Mouse (Mus musculus): ENCODE results near the gene Sult3a2. TPM values are rescaled to one million over a fixed set of nuclear protein-coding genes. Genes with fewer than 3 reads are reported as not detected.
"Not testable (repeated sequence)": the region's sequence is repeated elsewhere in the genome, so short reads cannot be mapped to it uniquely, and the experiment has no call there.

Gene Sult3a2
- polyA plus RNA-seq, 2 experiments, result not detected

DNA sequence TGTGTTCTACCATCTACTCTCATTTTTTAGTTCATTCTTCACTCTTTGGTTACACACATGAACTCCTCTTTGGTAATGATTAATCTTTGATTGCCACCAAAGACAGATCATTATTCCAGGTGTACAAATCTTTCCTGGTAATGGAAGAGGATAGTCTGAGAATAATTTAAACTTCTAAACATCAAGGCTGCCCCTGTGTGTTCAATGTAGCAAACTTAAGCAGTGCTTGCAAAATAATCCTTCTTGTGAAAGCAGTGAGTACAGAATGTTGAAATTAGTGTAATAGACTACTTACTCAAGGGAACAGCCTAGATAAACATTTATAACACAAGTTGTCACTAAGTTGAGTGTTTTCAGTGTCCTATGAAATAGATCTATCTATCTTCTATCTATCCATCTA is 1.0 kb upstream of the Sult3a2 start:
- no peaks in the 10 kb centered on the region for H3K9me3 ChIP-seq (ENCODE audit: control insufficient read depth, low read length)
- ATAC-seq (ENCODE audit: low FRiP score, low read depth) (no peak), DNase-seq (ENCODE audit: low spot score) (no peak)

DNA sequence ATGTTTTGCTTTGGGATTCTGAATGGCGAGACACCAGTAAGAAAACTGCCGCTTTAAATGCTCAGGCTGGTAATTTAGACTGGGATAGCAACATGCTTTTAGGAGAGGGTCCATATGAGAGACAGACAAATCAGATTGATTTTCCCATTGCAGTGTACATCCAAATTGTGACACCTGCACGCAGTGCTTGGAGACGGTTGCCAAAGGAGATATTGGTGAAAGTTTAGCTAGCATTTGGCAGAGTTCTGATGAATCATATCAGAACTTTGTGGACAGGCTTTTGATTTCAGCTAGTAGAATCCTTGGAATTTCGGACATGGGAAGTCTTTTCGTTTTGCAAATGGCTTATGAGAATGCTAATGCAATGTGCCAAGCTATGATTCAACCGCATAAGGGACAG is 51.3 kb downstream of the Sult3a2 start:
- 92% methylated on average over 7 of the region's 7 CpGs for WGBS
- H3K27me3 ChIP-seq (ENCODE audit: control insufficient read depth, insufficient read depth, low read length); H3K36me3 ChIP-seq (ENCODE audit: control insufficient read depth, insufficient read depth, low read length); H3K9ac ChIP-seq (ENCODE audit: low read depth, low read length, severe bottlenecking); ATAC-seq (ENCODE audit: low FRiP score, low read depth); H3K4me1 ChIP-seq (ENCODE audit: control insufficient read depth, insufficient read depth, low read length); H3K27ac ChIP-seq (replicated peaks; ENCODE audit: low read depth, low read length); DNase-seq (ENCODE audit: low spot score); H3K9me3 ChIP-seq (ENCODE audit: control insufficient read depth, low read length); H3K4me2 ChIP-seq (replicated peaks; ENCODE audit: low read depth, low read length, severe bottlenecking); H3K4me3 ChIP-seq (replicated peaks; ENCODE audit: low read length): not testable (repeated sequence)

More for the DNA sequence above, 1.0 kb upstream of the Sult3a2 start:
- H3K9ac ChIP-seq (ENCODE audit: low read depth, low read length, severe bottlenecking), result no peak overlapping the region
- no peaks in the 10 kb centered on the region for H3K36me3 ChIP-seq (ENCODE audit: control insufficient read depth, insufficient read depth, low read length)
- H3K4me2 ChIP-seq (replicated peaks; ENCODE audit: low read depth, low read length, severe bottlenecking), result no peak overlapping the region
- no peak overlapping the region for H3K4me3 ChIP-seq (replicated peaks; ENCODE audit: low read length)
- no peak for TF ChIP-seq POLR2A (IDR thresholded peaks at IDR 0.05; ENCODE audit: borderline replicate concordance, extremely low read depth, insufficient read depth, insufficient read length)
- H3K27ac ChIP-seq (replicated peaks; ENCODE audit: low read depth, low read length), result no peak overlapping the region
- no peaks in the 10 kb centered on the region for H3K27me3 ChIP-seq (ENCODE audit: control insufficient read depth, insufficient read depth, low read length)
- no peaks in the 10 kb centered on the region for H3K4me1 ChIP-seq (ENCODE audit: control insufficient read depth, insufficient read depth, low read length)

DNA sequence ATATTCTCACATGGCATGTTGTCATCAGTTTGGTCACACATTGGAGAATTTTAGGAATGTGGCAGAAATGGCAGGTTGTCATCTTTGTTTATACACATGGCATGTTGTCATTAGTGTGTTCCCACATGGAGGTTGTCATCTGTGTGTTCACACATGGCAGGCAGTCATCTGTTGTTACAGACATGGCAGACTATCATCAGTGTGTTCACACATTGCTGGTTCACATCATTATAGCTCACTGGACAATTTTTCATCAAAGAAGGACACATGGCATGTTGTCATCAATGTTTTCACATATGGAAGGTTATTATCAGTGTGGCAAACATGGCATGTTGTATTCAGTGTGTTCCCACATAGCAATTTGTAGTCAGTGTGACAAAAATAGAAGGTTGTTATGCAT is 53.3 kb downstream of the Sult3a2 start:
- no peak for TF ChIP-seq POLR2A (IDR thresholded peaks at IDR 0.05; ENCODE audit: borderline replicate concordance, extremely low read depth, insufficient read depth, insufficient read length)
- Histone ChIP-seq H3K9me3 (ENCODE audit: control insufficient read depth, low read length) (no peaks in the 10 kb centered on the region), H3K4me3 (replicated peaks; ENCODE audit: low read length) (no peak overlapping the region), H3K9ac (ENCODE audit: low read depth, low read length, severe bottlenecking) (no peak overlapping the region), H3K27ac (replicated peaks; ENCODE audit: low read depth, low read length) (no peak overlapping the region), H3K36me3 (ENCODE audit: control insufficient read depth, insufficient read depth, low read length) (no peaks in the 10 kb centered on the region), H3K4me2 (replicated peaks; ENCODE audit: low read depth, low read length, severe bottlenecking) (no peak overlapping the region), H3K27me3 (ENCODE audit: control insufficient read depth, insufficient read depth, low read length) (no peaks in the 10 kb centered on the region), H3K4me1 (ENCODE audit: control insufficient read depth, insufficient read depth, low read length) (no peaks in the 10 kb centered on the region)
- DNase-seq (ENCODE audit: low spot score) (no peak), ATAC-seq (ENCODE audit: low FRiP score, low read depth) (no peak)

DNA sequence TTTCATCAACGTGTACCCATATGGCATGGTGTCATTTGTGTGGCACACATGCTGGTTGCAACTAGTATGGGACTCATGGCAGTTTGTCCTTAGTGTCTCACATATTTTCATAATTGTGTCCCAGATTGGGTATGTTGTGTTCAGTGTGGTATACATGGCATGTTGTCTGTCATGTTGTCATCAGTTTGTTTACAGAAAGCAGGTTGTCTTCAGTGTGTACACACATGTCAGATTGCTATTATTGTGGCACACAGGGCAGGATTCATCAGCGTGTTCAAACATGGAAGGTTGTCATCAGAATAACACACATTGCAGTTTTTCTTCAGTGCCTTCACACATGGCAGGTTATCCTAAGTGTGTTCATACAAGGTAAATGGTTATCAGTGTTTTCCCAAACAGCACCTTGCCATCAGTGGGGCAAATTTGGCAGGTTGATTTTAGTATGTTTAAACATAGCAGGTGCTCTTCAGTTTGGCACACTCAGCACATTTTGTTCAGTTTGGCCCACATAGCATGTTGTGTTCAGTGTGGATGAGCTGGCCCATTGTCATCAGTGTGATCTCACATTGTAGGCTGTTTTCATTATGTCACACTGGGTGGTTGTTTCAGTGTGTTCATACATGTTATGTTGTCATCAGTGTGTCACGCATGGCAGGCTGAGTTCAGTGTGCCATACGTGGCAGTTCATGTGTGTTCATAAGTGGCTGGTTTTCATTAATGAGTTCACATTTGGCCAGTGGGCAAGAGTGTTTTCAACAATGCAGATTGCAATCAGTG is 53.9 kb downstream of the Sult3a2 start:
- H3K4me2 ChIP-seq (replicated peaks; ENCODE audit: low read depth, low read length, severe bottlenecking), result no peak overlapping the region
- ATAC-seq (ENCODE audit: low FRiP score, low read depth), result no peak
- 81% methylated on average over 4 of the region's 4 CpGs for WGBS
- no peaks in the 10 kb centered on the region for H3K36me3 ChIP-seq (ENCODE audit: control insufficient read depth, insufficient read depth, low read length)
- H3K4me1 ChIP-seq (ENCODE audit: control insufficient read depth, insufficient read depth, low read length), result no peaks in the 10 kb centered on the region
- H3K27me3 ChIP-seq (ENCODE audit: control insufficient read depth, insufficient read depth, low read length), result no peaks in the 10 kb centered on the region
- no peaks in the 10 kb centered on the region for H3K9me3 ChIP-seq (ENCODE audit: control insufficient read depth, low read length)
- DNase-seq (ENCODE audit: low spot score), result no peak
- no peak overlapping the region for H3K27ac ChIP-seq (replicated peaks; ENCODE audit: low read depth, low read length)
- H3K9ac ChIP-seq (ENCODE audit: low read depth, low read length, severe bottlenecking), result no peak overlapping the region
- no peak for TF ChIP-seq POLR2A (IDR thresholded peaks at IDR 0.05; ENCODE audit: borderline replicate concordance, extremely low read depth, insufficient read depth, insufficient read length)
- no peak overlapping the region for H3K4me3 ChIP-seq (replicated peaks; ENCODE audit: low read length)

DNA sequence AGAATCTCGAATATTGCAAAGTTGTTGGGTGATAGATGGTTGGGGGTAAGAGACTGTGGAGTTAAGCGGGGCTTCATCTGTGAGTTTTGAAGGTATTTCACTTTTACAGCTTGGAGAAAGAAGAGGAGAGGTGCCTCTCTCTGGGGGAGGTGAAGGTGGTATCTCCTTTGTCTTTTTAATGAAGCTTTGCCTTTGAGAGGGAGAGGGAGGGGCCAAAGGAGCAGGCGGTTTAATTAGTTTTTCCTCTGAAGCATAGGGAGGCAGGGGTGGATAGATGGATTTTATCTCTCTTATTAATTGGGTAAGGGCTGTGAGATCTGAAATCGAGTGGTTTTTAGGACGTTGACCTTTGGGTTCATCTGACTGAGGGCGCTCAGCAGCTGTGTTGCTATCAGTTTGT is 62.7 kb downstream of the Sult3a2 start:
- Histone ChIP-seq H3K27ac (replicated peaks; ENCODE audit: low read depth, low read length) (no peak overlapping the region), H3K9ac (ENCODE audit: low read depth, low read length, severe bottlenecking) (no peak overlapping the region), H3K36me3 (ENCODE audit: control insufficient read depth, insufficient read depth, low read length) (no peaks in the 10 kb centered on the region), H3K9me3 (ENCODE audit: control insufficient read depth, low read length) (no peaks in the 10 kb centered on the region), H3K27me3 (ENCODE audit: control insufficient read depth, insufficient read depth, low read length) (no peaks in the 10 kb centered on the region), H3K4me3 (replicated peaks; ENCODE audit: low read length) (no peak overlapping the region), H3K4me2 (replicated peaks; ENCODE audit: low read depth, low read length, severe bottlenecking) (no peak overlapping the region), H3K4me1 (ENCODE audit: control insufficient read depth, insufficient read depth, low read length) (no peaks in the 10 kb centered on the region)
- DNase-seq (ENCODE audit: low spot score) (no peak), ATAC-seq (ENCODE audit: low FRiP score, low read depth) (no peak)
- TF ChIP-seq POLR2A (IDR thresholded peaks at IDR 0.05; ENCODE audit: borderline replicate concordance, extremely low read depth, insufficient read depth, insufficient read length), result no peak
- WGBS, result 45% methylated on average over 6 of the region's 6 CpGs

Measured in limb, embryonic 14.5 days (tissue).